Mouse (Mus musculus) splenic B cell, adult 2 months (primary cell): ENCODE data around the gene Il23r.
"Not testable (repeated sequence)": the region's sequence is repeated elsewhere in the genome, so short reads cannot be mapped to it uniquely, and the experiment has no call there.

ENCODE experiments used
- DNase-seq: peaks from one replicate; pipeline ENCODE4 v3.0.0-alpha.2; 2011; ENCODE audit warnings: low read depth, low spot score
- H3K27me3 ChIP-seq: 2 replicates; pipeline ENCODE4 v1.6.1; 2012; ENCODE audit warnings: mild to moderate bottlenecking, low read length, moderate library complexity, mixed read lengths; ENCODE audit not compliant: control insufficient read depth, poor library complexity, insufficient read depth, severe bottlenecking
- H3K36me3 ChIP-seq: 2 replicates; pipeline ENCODE4 v1.6.1; 2012; ENCODE audit warnings: mild to moderate bottlenecking, low read length, moderate library complexity, mixed read lengths; ENCODE audit not compliant: control insufficient read depth, poor library complexity, insufficient read depth, severe bottlenecking

Il23r gene

GRCm38 (mm10) chr6:67491755-67492154, at the start of gene Il23r:
TSS of gene Il23r (minus strand) at chr6:67491855.
- DNase-seq: no peak
- H3K36me3 ChIP-seq: no peaks in the 10 kb centered on the region
- H3K27me3 ChIP-seq: no peaks in the 10 kb centered on the region; the same call in 1 of the 2 replicates

- DNase-seq: no peak
- no peaks in the 10 kb centered on the region for H3K27me3 ChIP-seq
- H3K36me3 ChIP-seq: no peaks in the 10 kb centered on the region
Measured at GRCm38 (mm10) chr6:67535777-67536054, 44.1 kb upstream of the Il23r start, which contains the start of gene Tacstd2. TSS of gene Tacstd2 (minus strand) at chr6:67535796.

GRCm38 (mm10) chr6:67535005-67535776, 43.5 kb upstream of the Il23r start:
- Histone ChIP-seq H3K27me3 (no peaks in the 10 kb centered on the region), H3K36me3 (no peaks in the 10 kb centered on the region)
- peak; percentile 49 for DNase-seq

DNA sequence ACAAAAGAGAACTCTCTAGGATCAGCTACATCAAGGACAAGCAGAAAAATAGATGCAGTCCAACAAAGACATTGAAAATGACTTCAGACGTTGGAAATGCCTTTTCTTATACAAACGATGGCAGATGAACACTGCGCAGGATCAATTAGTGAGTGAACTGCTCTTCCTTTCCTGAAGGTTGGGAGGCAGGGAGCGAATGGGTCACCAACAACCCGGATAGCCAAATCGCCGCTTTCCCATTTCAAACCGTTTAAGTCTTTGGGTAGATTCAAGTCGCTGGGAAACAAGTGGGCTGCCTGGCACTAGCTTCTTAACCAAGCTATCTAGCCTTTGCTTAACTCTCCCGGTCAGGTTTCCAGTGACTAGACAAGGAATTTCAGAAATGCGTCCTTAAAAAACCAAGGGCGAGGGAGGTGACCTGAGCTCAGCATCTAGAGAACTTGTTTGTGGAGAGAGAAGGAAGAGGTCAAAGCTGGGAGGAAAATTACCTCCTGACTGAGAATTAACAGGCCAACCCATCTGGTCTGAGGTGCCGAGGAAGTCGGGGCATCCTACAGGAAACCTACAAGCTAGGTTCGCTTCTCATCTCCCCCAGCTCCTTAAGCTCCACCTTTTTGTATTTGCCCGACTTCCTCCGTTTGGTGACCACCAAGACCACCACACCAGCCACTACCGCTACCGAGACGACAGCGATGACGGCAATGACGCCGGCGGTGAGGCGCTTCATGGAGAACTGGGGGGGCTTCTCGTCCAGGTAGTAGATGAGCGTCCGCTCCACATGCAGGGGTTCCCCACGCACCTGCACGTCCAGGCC, 42.7 kb upstream of the Il23r start:
- Histone ChIP-seq H3K36me3 (no peaks in the 10 kb centered on the region), H3K27me3 (no peaks in the 10 kb centered on the region)
- peak; percentile 25 for DNase-seq

DNA sequence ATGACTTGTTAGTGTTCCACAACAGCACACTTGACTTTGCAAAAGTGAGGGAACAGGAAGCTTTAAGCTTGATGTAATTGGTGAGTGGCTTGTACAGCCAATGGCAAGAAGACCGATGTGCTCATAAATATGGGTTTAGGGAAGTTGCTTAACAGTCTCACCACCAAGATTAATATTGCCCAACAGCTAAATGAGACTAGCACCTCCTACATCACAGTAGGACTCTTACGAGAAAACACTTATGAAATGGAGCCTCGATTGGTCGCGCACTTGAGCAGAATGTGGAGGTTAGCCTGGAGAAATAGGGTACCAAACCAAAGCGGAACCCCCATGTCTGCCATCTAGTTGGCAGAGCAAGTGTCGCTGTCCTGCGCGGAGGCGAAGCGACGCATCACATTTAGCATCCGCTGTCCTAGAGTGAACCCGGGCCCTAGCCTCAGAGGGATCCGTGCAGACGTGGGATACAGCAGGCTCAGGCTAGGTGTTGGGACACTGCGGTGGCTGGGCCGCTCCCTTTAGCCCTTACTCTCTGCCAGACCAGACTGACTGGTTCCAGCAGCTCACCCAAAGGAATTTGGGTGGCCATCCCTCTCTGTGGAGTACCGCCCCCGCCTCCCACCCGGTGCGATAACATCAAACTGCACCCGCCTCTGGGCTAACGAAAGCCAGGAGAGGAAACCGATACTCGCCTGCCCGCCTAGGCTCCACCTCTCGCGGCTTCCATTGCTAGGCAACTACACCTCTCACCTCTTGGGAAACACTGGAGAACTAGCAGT, 41.2 kb upstream of the Il23r start:
- Histone ChIP-seq H3K27me3 (no peaks in the 10 kb centered on the region), H3K36me3 (no peaks in the 10 kb centered on the region)
- peak; percentile 54 for DNase-seq

GRCm38 (mm10) chr6:67531822-67532162, 40.1 kb upstream of the Il23r start:
- no peaks in the 10 kb centered on the region for H3K27me3 ChIP-seq
- H3K36me3 ChIP-seq: no peaks in the 10 kb centered on the region
- DNase-seq: no peak

DNA sequence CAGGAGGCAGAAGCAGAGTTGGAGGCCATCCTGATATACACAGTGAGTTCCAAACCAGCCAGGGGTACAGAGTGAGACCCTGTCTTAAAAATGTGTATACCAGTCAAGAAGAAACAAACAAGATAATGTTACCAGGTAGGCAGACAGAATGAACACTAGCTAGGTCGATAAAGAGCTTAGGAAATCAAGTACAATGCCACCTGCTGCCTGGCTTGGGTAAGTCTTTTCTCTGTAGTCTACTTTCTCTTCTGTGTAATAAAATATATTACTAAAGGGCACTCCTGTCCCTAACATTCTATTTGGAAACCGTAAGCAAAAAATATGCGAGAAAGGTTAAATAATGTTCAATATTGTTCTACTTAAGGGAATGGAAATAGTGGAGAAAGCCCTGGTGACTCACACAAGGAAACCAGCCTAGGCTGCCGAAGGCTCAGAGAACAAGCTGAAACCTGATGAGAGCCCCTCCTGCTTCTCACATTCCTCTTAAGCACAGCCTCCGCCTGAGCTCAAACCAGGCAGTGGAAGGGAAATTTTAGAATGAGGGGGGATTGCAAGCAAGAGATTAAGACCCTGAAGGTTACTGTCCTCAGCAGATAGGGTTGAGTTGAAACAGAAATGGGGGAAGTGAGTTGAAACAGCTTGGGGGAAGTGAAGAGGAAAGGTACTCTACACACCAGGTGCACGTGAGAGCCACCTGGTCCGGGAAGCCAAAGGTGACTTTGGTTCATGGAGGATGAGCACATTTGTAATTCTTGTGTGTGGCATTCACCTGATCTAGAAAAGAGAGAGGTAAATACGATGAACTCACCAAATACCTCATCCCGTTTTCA, 39.6 kb upstream of the Il23r start:
- H3K36me3 ChIP-seq: no peaks in the 10 kb centered on the region
- no peaks in the 10 kb centered on the region for H3K27me3 ChIP-seq
- DNase-seq: peak; percentile 66

- Histone ChIP-seq H3K36me3 (no peaks in the 10 kb centered on the region), H3K27me3 (no peaks in the 10 kb centered on the region)
- DNase-seq: no peak
Measured at GRCm38 (mm10) chr6:67526356-67526755, 34.7 kb upstream of the Il23r start.

DNA sequence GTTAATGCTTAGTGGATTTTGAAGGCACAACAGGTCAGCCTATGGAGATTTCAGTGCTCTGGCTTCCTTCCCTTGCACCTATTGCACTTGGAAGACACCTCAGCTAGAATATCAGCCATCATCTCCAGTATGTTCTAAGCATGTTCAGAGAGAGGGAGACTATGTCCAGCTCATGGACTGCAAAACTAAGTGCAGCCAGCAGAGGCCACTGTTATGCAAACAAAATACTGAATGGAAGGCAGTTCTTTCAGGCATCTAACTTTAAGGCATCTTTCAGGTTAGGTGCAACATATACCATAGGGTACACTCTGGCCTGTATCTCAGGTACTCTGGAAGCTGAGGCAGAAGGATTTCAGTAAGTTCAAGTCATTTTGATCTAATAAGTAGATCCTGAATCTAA, 19.1 kb upstream of the Il23r start:
- H3K27me3 ChIP-seq: no peaks in the 10 kb centered on the region; the same call in 1 of the 2 replicates
- H3K36me3 ChIP-seq: no peaks in the 10 kb centered on the region
- peak; percentile 62 for DNase-seq

GRCm38 (mm10) chr6:67501938-67502337, 10.3 kb upstream of the Il23r start:
- not testable (repeated sequence) for H3K27me3 ChIP-seq, H3K36me3 ChIP-seq, DNase-seq

- Histone ChIP-seq H3K36me3 (no peaks in the 10 kb centered on the region), H3K27me3 (no peaks in the 10 kb centered on the region)
- no peak for DNase-seq
Measured at GRCm38 (mm10) chr6:67481012-67481411, 10.6 kb downstream of the Il23r start.

GRCm38 (mm10) chr6:67471242-67471641, 20.4 kb downstream of the Il23r start:
- Histone ChIP-seq H3K36me3 (no peaks in the 10 kb centered on the region), H3K27me3 (no peaks in the 10 kb centered on the region)
- no peak for DNase-seq

DNA sequence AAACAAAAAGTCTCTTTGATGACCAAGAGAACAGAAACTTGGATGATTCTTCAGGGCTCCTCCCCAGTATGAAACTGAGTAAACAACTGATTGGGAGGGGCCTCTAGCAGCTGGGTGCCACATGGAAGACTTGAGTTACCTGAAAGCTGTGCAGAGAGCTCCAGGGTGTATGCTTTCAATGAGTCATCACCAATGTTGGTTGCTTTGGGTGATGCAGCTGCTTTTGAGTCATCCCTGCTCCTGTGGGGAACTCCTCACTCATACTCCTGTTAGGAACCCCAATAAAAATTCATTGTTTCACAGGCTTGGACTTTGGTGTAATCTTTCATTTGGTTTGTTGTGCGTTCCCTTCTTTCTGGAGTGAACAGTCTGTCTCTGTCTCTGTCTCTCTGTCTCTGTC, 32.2 kb downstream of the Il23r start:
- no peaks in the 10 kb centered on the region for H3K27me3 ChIP-seq

DNA sequence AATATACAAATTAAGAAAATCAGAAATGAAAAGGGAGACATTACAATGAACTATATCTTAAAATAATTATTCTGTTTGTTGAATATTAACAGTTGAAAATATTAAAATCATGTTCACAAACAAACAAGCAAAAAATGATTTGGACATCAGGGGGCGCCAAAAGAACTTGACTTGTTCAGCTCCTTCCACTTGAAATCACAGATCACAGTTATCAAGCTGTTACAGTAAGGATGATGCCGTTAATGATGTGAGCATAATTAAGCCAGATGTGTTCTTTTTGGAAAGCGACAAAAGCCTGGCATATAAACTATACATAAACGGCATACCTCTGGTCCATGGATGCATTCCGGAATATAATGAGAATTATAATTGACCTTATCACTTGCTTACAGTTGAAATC, 40.3 kb downstream of the Il23r start:
- Histone ChIP-seq H3K36me3 (no peaks in the 10 kb centered on the region), H3K27me3 (no peaks in the 10 kb centered on the region)
- DNase-seq: peak; percentile 32

More for the DNA sequence above, 32.2 kb downstream of the Il23r start:
- no peak for DNase-seq
- H3K36me3 ChIP-seq: no peaks in the 10 kb centered on the region
